Mouse (Mus musculus) lung, postnatal 0 days (tissue): Measurements from ENCODE around the gene Nomo1.

Experiments used
- CTCF ChIP-seq: IDR thresholded peaks from 2 replicates; pipeline ENCODE4 v1.5.1; 2016; ENCODE audit warnings: antibody characterized with exemption, mild to moderate bottlenecking
- EP300 ChIP-seq: IDR thresholded peaks from 2 replicates; pipeline ENCODE4 v1.6.1; 2016; ENCODE audit warnings: antibody characterized with exemption, mild to moderate bottlenecking, control low read depth

DNA sequence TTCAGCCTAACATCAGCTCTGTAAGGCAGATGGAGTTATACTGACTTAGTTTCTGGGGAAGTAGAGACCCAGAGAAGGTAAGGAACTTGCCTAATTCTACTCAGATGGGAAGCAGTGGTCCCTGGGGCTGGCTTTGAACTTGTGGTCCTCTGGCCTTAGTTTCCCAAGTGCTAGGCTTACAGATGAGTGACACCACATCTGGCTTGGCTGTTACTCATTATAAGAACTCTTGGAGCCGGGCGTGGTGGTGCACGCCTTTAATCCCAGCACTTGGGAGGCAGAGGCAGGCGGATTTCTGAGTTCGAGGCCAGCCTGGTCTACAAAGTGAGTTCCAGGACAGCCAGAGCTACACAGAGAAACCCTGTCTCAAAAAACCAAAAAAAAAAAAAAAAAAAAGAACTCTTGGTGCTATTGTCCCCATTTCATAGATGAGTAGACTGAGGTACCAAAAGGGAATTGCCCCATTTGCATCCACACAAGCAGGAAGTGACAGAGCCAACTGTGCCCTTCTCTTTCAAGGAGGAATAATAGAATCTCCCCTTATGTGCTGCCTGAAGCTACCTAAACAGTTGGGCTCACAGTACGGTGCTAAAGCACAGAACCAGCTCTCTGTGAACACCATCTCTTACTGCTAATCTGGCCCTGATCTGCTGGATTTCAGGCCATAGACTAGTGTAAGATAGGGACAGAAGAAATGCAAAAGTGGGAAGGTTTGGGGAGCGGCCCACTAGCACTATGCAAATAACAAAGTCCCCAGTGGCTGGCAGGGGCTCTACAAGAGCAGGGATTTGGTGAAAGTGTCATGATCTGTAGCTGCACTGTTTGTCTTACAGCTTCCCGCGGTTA lies 4.0 kb upstream of the Nomo1 start:
- TF ChIP-seq CTCF (no peak; the same call in 1 of the 2 replicates), EP300 (no peak)
